Mouse (Mus musculus): ENCODE measurements around the gene Retreg3.

GRCm38 (mm10) chr11:101167963-101168300 lies 48.2 kb upstream of the Retreg3 start:
- TF ChIP-seq POLR2A (IDR thresholded peaks at IDR 0.05; ENCODE audit: control insufficient read depth, extremely low read depth, insufficient read depth, low read length, poor library complexity) (no peak), CTCF (IDR thresholded peaks at IDR 0.05; ENCODE audit: borderline replicate concordance, control insufficient read depth, extremely low read depth, insufficient read depth, low read length, poor library complexity) (no peak)
